Mouse (Mus musculus) adrenal gland, adult 8-10 months (tissue): ENCODE results near the gene Gm13089. TPM values are rescaled to one million over a fixed set of nuclear protein-coding genes. Genes with fewer than 3 reads are reported as not detected.
"Not testable (repeated sequence)": the region's sequence is repeated elsewhere in the genome, so short reads cannot be mapped to it uniquely, and the experiment has no call there.

Experiments used
- DNase-seq: peaks from one replicate; pipeline ENCODE4 v3.0.0; 2022
- total RNA-seq, 4 experiments: library from RNA; stranded (reverse); gene quantifications; 2 replicates each; pipeline ENCODE4 v1.2.4; 2022

Gene Gm13089
- total RNA-seq, result not detected

GRCm38 (mm10) chr4:143702611-143703010 is at the start of gene Gm13089:
Gm13089 (minus strand) TSS chr4:143702711.
- DNase-seq, result no peak

DNA sequence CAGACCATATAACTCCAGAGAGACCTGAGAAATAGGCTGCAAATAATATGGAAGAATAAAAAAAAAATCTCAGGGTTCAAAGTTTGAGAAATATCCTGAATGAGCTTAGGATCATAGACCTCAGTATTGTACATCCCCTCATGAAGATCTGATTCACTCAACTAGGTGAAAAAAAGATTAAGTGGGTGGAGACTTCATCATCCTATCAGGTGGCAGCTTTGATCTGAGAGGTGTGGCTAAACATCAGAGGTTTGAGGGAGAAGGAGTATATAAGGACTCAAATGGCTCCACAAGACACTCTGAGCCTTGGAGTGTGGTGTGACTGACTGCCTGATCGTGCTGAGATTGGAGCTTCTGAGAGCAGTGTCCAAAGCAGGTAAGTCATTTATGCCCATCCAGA is 16.6 kb upstream of the Gm13089 start, which contains the start of gene Gm13078:
Gene Gm13078, plus strand, starts transcription at position 301 of the 400 bp plus-strand sequence.
- DNase-seq, result no peak

DNA sequence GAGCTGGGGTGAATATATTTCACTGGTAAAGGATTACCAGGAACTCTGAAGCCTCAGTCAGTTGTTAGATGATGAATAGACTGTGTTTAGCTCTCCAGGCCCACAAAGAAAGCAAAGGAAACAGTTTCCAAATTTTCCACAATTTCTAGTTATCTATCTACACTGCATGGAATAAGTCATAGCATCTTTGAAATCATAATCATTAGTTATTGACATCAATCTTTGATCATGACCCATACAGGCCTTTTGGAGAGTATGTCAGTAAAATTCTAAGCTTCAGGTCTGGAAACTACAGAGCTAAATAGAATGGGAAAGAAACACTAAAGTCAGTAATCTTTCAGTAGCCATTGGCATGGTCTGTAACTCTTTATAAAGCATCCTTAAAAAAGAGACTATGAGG is 45.4 kb downstream of the Gm13089 start, which contains the start of gene Gm13088:
Gene Gm13088, minus strand, starts transcription at position 101 of the 400 bp plus-strand sequence.
- DNase-seq, result not testable (repeated sequence)

Other genes with a start within 250 kb of the Gm13089 start
- not detected for gene Gm13043, start 191.4 kb downstream of the Gm13089 start, total RNA-seq
- gene Gm13040, start 166.8 kb downstream of the Gm13089 start, total RNA-seq, result not detected
- gene BC080695, start 151.0 kb downstream of the Gm13089 start, total RNA-seq, result not detected
- gene Gm13057, start 151.0 kb downstream of the Gm13089 start, total RNA-seq, result not detected
- gene Gm13083, start 87.7 kb downstream of the Gm13089 start, total RNA-seq, result not detected
- not detected for gene Gm13088, start 45.5 kb downstream of the Gm13089 start, total RNA-seq
- gene Gm13078, start 16.7 kb upstream of the Gm13089 start, total RNA-seq, result not detected
- not detected for gene Gm13023, start 86.6 kb upstream of the Gm13089 start, total RNA-seq
- not detected for gene Gm13084, start 113.4 kb upstream of the Gm13089 start, total RNA-seq
- gene Gm13103, start 143.8 kb upstream of the Gm13089 start, total RNA-seq, result not detected
- gene Pramef6, start 197.7 kb upstream of the Gm13089 start, total RNA-seq, result not detected
- not detected for gene Pramef25, start 248.3 kb upstream of the Gm13089 start, total RNA-seq